Mouse (Mus musculus) thymus, adult 2 months (tissue): ENCODE measurements at regions not wholly inside any gene's neighbourhood (a gene's known extent, or its start where the extent isn't known, plus 50 kb on each side); places are given as distances from the start of the nearest gene placed in this dataset.
A peak's percentile ranks its signal among the peaks of the same experiment; 100 is the strongest.

ENCODE experiments used
- DNase-seq: peaks from one replicate; pipeline ENCODE4 v3.0.0; 2021
- H3K27ac ChIP-seq: fragments of 200-500 bp; 2 replicates; pipeline ENCODE4 v1.5.1; 2012; ENCODE audit warnings: low read length, control low read depth; ENCODE audit not compliant: control insufficient read depth, insufficient read depth
- H3K27me3 ChIP-seq: fragments of 200-500 bp; 2 replicates; pipeline ENCODE4 v1.6.1; 2012; ENCODE audit warnings: mild to moderate bottlenecking, low read length, moderate library complexity, mixed read lengths; ENCODE audit not compliant: control insufficient read depth, insufficient read depth
- H3K36me3 ChIP-seq: fragments of 200-500 bp; 2 replicates; pipeline ENCODE4 v1.6.1; 2012; ENCODE audit warnings: mild to moderate bottlenecking, low read length, moderate library complexity; ENCODE audit not compliant: control insufficient read depth, insufficient read depth
- H3K4me1 ChIP-seq: fragments of 200-500 bp; replicated peaks from 2 replicates; pipeline ENCODE4 v1.6.1; 2012; ENCODE audit warnings: low read length; ENCODE audit not compliant: control insufficient read depth, insufficient read depth
- H3K4me3 ChIP-seq: fragments of 200-500 bp; 2 replicates; pipeline ENCODE4 v1.5.1; 2012; ENCODE audit warnings: mild to moderate bottlenecking, low read length, control low read depth, moderate library complexity; ENCODE audit not compliant: control insufficient read depth, insufficient read depth
- CTCF ChIP-seq: fragments of 200-500 bp; IDR thresholded peaks from 2 replicates; pipeline ENCODE4 v1.5.1; 2012; ENCODE audit warnings: mild to moderate bottlenecking, control low read depth, low read length, moderate library complexity, borderline replicate concordance; ENCODE audit not compliant: control insufficient read depth, poor library complexity, insufficient read depth; ENCODE audit errors: extremely low read depth
- POLR2A ChIP-seq: fragments of 200-500 bp; IDR thresholded peaks from 2 replicates; pipeline ENCODE4 v1.6.1; 2012; ENCODE audit warnings: mild to moderate bottlenecking, low read length, control low read depth, moderate library complexity; ENCODE audit not compliant: control insufficient read depth, poor library complexity, insufficient read depth; ENCODE audit errors: extremely low read depth
- WGBS: fragments of 180-500 bp; shearing (Covaris S2); methylation state at CpG from one replicate; pipeline ENCODE4 v1.1.7; 2018; 5-methylcytosine and 5-hydroxymethylcytosine counted together

DNA sequence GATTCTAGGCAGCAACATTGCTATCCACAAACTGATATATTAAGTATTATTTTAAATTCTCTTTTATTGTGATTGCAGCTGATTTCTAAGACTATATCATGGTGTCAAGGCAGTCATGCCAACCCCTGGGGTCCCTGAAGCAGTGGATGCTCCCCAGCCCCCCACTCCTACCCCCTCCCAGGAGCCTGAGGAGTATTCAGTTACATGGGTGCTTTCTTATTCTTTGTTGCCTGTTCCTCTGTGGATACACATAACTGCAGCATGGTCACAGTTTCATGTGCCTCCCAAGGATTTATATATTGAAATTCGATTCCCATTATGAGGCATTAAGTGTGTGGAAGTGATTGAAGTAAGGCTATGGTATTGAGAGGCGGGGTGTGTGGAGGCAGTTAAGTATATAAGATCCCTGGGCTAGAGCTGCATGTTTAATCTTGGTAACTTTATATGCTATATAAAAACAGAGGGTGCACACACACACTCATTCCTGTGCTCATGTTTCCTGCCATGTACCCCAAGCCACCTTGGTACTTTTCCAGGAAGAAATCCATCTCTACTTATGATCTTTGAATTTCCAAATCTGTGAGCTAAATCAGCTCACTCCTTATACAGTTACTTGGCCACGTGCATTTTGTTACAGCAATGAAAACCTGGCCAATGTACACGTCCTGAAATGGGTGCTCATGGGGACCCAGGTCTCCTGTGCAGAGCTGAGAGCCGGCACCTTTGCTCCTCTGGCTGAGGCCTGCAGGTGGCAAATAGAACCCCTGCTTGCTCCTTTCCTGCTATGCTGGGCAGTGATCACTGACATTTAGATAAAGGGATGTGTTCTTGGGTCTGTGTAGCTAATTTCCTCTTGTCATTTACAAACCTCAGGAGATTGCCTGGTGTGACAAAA is 259.0 kb downstream of the Nek10 start:
- WGBS, result 40% methylated on average over 5 of the region's 5 CpGs

DNA sequence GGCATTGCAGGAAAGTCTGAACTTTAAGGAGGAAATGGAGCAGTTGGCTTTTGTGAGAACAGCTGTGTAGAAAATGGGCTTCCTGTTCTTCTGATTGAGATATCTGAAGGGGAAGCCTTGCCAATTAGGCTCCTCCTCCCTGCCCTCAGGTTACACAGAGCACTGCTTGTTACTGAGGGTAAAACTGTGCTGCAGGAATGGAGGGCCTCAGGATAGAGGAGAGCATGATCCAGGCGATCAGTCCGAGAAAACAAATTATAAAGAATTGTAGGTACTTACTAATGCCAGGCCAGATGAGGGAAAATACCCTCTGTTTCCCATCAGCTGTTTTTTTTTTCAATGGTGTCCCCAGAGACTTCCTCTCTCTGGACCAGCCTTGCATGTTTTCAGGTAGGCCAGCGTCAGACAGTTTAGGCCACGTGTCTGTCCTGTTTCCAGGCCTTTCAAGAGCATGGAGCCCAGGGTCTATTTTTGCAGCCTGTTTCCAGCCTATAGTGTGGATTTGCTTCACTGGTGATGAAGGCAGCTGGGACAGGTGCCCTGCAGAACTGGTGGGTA is 259.7 kb downstream of the Nek10 start:
- Histone ChIP-seq H3K4me3 (no peak overlapping the region), H3K36me3 (no peaks in the 10 kb centered on the region), H3K4me1 (peaks cover 12% of the 10 kb centered on the region), H3K27me3 (no peaks in the 10 kb centered on the region), H3K27ac (peak overlapping the region; percentile 96)
- WGBS, result 14% methylated on average over 4 of the region's 4 CpGs
- no peak for TF ChIP-seq POLR2A
- TF ChIP-seq CTCF, result no peak
- peak; percentile 43 for DNase-seq

More for the DNA sequence above, 259.0 kb downstream of the Nek10 start:
- Histone ChIP-seq H3K27ac (peak overlapping the region; percentile 96), H3K27me3 (no peaks in the 10 kb centered on the region), H3K4me3 (no peak overlapping the region), H3K4me1 (peaks cover 12% of the 10 kb centered on the region), H3K36me3 (no peaks in the 10 kb centered on the region)
- TF ChIP-seq POLR2A (no peak), CTCF (no peak)
- no peak for DNase-seq

DNA sequence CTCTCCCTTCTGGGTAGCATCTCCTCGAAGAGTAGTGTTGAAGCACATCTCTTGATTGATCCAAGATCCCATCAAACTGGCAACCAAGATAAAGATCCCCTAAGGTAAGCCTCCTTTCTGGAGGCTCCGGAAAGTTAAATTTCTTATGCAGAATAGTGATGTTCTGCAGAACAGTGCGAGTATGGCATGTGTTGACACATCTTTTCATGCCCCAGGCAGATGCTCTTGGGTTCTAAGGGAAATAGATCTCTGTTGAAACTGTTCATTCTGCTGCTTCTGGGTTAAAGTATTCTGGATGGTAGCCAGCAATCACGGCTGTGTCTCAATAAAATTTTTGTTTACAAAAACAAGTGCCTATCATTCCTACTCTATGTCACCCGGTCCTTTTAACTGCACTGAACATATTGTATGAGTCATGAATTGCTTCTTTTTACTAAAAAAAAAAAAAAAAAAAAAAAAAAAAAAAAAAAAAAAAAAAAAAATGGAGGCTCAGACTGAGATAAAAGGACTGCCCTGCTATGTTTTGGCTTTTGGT is 261.8 kb downstream of the Nek10 start:
- no peak overlapping the region for H3K4me3 ChIP-seq
- H3K27me3 ChIP-seq, result no peaks in the 10 kb centered on the region
- H3K27ac ChIP-seq, result no peak overlapping the region
- no peaks in the 10 kb centered on the region for H3K36me3 ChIP-seq
- no peak for DNase-seq
- peaks cover 12% of the 10 kb centered on the region for H3K4me1 ChIP-seq
- WGBS, result 87% methylated on average over 5 of the region's 5 CpGs
- TF ChIP-seq POLR2A, result no peak
- TF ChIP-seq CTCF, result no peak

DNA sequence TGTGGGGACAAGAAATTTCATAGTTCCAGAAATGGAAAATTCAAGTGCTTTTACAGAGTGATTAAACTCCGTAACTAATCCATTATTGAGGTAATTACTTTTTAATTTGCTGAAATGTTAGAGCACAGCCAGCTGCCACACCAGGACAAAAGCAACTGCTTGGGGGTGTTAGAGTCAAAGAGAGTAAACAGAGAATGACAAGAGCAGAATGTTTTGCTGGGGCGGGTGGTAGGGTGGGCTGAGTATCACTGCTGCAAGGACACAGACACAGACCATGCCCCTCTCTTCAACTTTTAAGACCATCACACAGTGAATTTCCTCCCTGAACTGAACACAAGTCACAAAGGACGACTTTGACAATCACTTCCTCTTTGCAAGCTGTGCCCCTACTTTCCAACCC is 272.7 kb downstream of the Nek10 start:
- no peaks in the 10 kb centered on the region for H3K36me3 ChIP-seq
- DNase-seq, result no peak
- no peak overlapping the region for H3K4me3 ChIP-seq
- 67% methylated on average over 3 of the region's 3 CpGs for WGBS
- TF ChIP-seq POLR2A, result no peak
- no peak for TF ChIP-seq CTCF
- H3K27me3 ChIP-seq, result no peaks in the 10 kb centered on the region
- no peak overlapping the region for H3K27ac ChIP-seq
- H3K4me1 ChIP-seq, result no peaks in the 10 kb centered on the region; the same call in 1 of the 2 replicates

DNA sequence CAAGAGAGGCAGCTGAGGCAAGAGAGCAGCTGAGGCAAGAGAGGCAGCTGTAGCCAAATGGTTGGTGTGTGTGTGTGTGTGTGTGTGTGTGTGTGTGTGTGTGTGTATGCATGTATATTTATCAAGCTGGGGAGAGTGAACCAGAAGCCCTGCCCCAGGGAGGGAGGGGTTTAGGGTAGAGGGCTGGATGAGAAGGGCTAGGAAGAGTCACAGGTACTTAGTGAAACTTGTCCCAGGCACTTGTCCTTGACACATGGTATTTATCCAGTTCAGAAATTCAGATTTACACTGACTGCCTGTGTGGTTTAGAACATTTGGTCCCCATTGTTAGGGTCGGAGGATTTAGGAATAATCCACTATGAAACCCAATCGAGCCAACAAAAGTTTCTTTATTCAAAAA is 279.7 kb downstream of the Nek10 start:
- WGBS, result 95% methylated on average over 2 of the region's 2 CpGs
- H3K36me3 ChIP-seq, result no peaks in the 10 kb centered on the region
- no peak for DNase-seq
- peaks cover 4% of the 10 kb centered on the region for H3K4me1 ChIP-seq
- no peak overlapping the region for H3K27ac ChIP-seq
- TF ChIP-seq CTCF (no peak), POLR2A (no peak)
- H3K27me3 ChIP-seq, result no peaks in the 10 kb centered on the region
- H3K4me3 ChIP-seq, result no peak overlapping the region

DNA sequence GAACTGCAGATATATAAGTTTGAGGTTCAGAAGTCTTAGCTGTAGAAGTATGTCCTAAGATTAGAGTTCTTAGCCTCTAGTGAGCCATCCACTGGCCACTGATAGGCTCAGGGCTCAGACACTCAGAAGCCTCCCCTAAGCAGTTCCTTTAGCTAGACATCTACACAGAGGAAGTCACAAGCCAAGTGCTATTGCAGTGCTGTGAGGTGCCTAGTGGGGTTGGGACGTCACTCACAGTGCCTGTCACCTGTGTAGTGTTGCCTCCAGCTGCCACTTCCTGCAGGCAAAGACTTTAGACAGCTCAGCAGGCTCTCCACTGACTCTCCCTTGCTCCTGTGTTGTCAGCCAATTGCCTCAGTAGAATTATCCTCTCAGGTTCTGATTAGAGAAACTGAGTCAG is 280.6 kb downstream of the Nek10 start:
- Histone ChIP-seq H3K4me3 (no peak overlapping the region), H3K36me3 (no peaks in the 10 kb centered on the region), H3K27me3 (no peaks in the 10 kb centered on the region), H3K4me1 (peaks cover 4% of the 10 kb centered on the region), H3K27ac (no peak overlapping the region; the same call in 1 of the 2 replicates)
- DNase-seq, result peak; percentile 69
- TF ChIP-seq CTCF (no peak), POLR2A (no peak)
- WGBS, result 9% methylated on average over 1 of the region's 1 CpGs

DNA sequence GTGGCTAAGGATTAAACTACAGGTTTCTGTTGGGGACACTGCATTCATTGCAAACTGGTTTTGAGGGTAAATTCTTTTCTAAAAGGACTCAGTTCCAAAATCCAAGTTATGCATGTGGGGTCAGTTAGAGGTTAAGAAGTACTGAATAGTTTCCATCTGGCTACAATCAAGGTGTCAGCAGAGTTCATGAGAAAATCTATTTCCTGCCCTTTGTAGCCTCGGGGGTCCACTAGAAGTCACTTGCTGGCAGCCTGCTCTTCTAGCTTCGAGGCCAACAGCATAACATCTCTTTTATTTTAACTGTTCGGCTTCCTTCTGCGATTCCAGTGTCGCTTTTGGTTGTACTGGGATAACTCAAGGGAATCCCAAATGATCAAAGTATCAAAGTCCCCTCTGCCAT is 283.8 kb downstream of the Nek10 start:
- Histone ChIP-seq H3K36me3 (no peaks in the 10 kb centered on the region), H3K27ac (no peak overlapping the region), H3K27me3 (no peaks in the 10 kb centered on the region), H3K4me3 (no peak overlapping the region), H3K4me1 (peaks cover 4% of the 10 kb centered on the region)
- WGBS, result 81% methylated on average over 5 of the region's 5 CpGs
- DNase-seq, result no peak
- TF ChIP-seq CTCF (no peak), POLR2A (no peak)
